Mouse (Mus musculus) neural tube, embryonic 12.5 days (tissue): Measurements from ENCODE around the gene Best2. TPM values are rescaled to one million over a fixed set of nuclear protein-coding genes. Genes with fewer than 3 reads are reported as not detected.

Experiments
- ATAC-seq: fragments of 200-750 bp; cut with Nextera tagmentation; 2 replicates; pipeline ENCODE4 v1.8.0; 2017; ENCODE audit warnings: low read depth, mild to moderate bottlenecking, moderate TSS enrichment, moderate library complexity; ENCODE audit not compliant: low FRiP score
- H3K27ac ChIP-seq: fragments of 300-500 bp; sonication (generic); 2 replicates; pipeline ENCODE4 v1.5.1; 2016
- H3K27me3 ChIP-seq: fragments of 300-500 bp; sonication (generic); replicated peaks from 2 replicates; pipeline ENCODE4 v1.6.1; 2016; ENCODE audit warnings: mild to moderate bottlenecking
- H3K36me3 ChIP-seq: fragments of 300-500 bp; sonication (generic); 2 replicates; pipeline ENCODE4 v1.6.1; 2016; ENCODE audit warnings: mild to moderate bottlenecking
- H3K4me1 ChIP-seq: fragments of 300-500 bp; sonication (generic); 2 replicates; pipeline ENCODE4 v1.6.1; 2016
- H3K4me2 ChIP-seq: fragments of 300-500 bp; sonication (generic); replicated peaks from 2 replicates; pipeline ENCODE4 v1.6.1; 2016; ENCODE audit warnings: mild to moderate bottlenecking
- H3K4me3 ChIP-seq: fragments of 300-500 bp; sonication (generic); 2 replicates; pipeline ENCODE4 v1.5.1; 2016
- H3K9ac ChIP-seq: fragments of 300-500 bp; sonication (generic); 2 replicates; pipeline ENCODE4 v1.6.1; 2016; ENCODE audit warnings: mild to moderate bottlenecking
- H3K9me3 ChIP-seq: fragments of 300-500 bp; sonication (generic); 2 replicates; pipeline ENCODE4 v1.6.1; 2016; ENCODE audit warnings: mild to moderate bottlenecking
- WGBS: fragments of 180-500 bp; shearing (Covaris S2); methylation state at CpG from one replicate; pipeline ENCODE4 v1.1.7; 2016; 5-methylcytosine and 5-hydroxymethylcytosine counted together
- microRNA-seq: library from miRNA; unstranded; fragments of <30 nt; microRNA quantifications from one replicate; pipeline ENCODE4, GENCODE M21; 2017
- polyA plus RNA-seq: library from polyadenylated mRNA; unstranded; fragments of >200 nt; fragmentation: Nextera tagmentation; extraction: Ambion mirVana; gene quantifications from 2 replicates; pipeline ENCODE4 v1.2.1, GENCODE M21; 2016

Gene Best2
- polyA plus RNA-seq, 1 experiment from 2014 or later, result not detected

DNA sequence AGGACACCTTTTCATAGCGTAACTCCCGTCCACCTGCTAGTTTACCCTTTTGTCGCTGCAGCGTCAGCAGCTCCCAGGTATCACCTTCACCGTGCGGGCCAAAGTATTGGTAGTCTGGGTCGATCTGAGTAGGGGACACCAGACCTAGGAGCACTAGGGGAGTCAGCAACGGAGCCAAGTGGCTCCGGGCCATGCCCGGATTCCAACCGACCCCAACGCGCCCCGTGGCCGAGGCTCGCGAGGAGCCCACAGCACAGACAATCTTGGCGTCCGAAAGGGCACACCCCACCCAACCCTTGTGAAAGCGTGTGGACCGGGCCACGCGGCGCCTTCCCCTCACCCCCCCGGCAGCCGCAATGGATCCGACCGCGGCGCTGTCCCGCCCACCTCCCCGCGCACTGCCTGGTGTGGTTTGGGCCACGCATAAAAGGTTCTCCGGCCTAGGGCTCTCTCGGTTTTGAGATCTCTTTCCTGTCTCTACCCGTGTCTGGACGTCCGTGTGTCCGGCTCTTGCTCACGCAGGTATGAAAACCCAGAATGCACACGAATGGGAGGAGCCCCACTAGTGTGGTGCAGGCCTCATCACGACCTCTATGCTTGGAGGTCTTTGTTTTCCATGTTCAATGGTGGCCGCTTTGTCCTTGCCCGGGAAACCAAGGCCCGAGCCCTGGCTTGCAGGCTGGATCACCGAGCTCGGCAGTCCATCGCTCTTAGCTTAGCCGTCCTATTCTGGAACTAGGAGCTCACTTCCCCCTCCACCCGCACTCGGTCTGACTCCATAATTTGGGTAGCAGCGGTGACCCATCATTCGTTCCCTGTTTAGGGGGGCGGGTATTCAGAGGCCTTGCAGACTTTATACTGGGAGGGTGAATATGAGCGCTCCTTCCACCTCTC is 44.8 kb downstream of the Best2 start, which contains the start of the genes Gm49661, Prdx2 and Rnaseh2a:
TSS of gene Gm49661 (minus strand) at position 193 of the 894 bp plus-strand sequence.
TSS of gene Prdx2 (plus strand) at position 347 of the 894 bp plus-strand sequence.
TSS of gene Rnaseh2a (minus strand) at position 527 of the 894 bp plus-strand sequence.
- Histone ChIP-seq H3K9me3 (no peaks in the 10 kb centered on the region), H3K4me1 (peaks cover 26% of the 10 kb centered on the region), H3K4me3 (peak within 1 kb of the TSS; percentile 80), H3K9ac (peak within 1 kb of the TSS; percentile 96), H3K36me3 (peaks cover 36% of the 10 kb centered on the region), H3K4me2 (peak within 1 kb of the TSS; percentile 91), H3K27ac (peak within 1 kb of the TSS; percentile 50), H3K27me3 (no peaks in the 10 kb centered on the region)
- WGBS, result under 1% methylated on average over 56 of the region's 56 CpGs
- ATAC-seq, result peak; percentile 74

DNA sequence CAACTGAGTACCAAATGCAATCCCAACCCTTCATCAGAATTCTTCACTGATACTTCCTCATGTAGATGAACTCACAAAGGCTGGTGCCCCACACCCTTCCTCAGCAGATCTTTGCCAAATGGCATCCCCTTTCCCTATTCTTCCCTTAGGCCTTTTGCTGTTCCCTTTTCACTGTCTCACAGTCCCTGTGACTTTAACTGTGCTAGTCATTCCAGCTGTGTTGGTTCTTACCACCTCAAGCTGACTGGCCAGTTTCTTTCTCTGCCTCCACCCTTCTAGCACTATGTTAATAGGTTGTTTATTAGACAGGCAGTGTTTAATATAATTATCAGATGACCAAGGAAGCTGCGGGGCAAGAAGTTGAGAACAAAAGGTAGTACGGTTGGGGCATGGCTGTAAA is 45.7 kb downstream of the Best2 start:
- peak overlapping the region; percentile 80; the same call in 1 of the 2 replicates for H3K4me3 ChIP-seq
- no peaks in the 10 kb centered on the region for H3K27me3 ChIP-seq
- 6% methylated on average over 2 of the region's 2 CpGs for WGBS

DNA sequence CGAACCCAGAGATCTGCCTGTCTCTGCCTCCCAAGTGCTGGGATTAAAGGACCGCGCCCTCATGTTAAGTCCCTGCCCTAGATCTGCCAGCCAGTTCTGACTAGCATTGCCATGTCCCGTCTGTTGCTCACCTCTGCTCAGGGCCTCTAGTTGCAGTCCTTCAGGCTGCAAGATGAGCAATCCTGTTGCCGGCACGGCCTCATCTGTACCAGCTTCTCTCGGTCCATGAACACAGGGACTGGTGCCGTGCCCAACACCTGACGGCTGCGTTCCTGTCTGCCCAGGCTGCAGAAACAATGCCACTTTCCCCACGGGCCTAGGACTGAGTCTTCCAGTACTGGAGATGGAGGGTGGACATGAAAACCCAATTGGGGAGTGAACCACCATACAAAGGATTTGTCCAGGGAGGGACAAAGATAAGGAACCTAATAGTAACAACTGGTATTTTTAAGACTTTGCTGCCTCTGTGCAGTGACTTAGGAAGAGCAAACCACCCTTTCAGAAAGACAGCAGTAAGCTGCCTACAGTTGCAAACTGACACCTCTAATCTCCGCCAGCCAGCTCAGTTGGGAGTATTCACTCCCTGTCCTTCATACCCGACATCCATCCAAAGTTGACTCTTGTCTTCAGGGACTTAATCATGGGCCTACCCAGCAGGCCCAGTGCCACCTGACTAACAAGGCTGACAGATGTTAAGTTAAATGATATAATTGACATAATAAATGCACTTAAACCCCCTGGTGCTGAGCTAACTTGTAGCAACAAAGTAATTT is 46.6 kb downstream of the Best2 start:
- ATAC-seq, result no peak
- H3K36me3 ChIP-seq, result peaks cover 21% of the 10 kb centered on the region
- 0 out of 2 replicates have a peak overlapping the region, but pooled peaks have one; percentile 17 for H3K9ac ChIP-seq
- H3K27me3 ChIP-seq, result no peaks in the 10 kb centered on the region
- no peak overlapping the region for H3K4me3 ChIP-seq
- H3K27ac ChIP-seq, result no peak overlapping the region
- 92% methylated on average over 13 of the region's 13 CpGs for WGBS
- H3K4me2 ChIP-seq, result no peak overlapping the region
- H3K4me1 ChIP-seq, result peaks cover 26% of the 10 kb centered on the region
- H3K9me3 ChIP-seq, result no peaks in the 10 kb centered on the region

More for the DNA sequence above, 45.7 kb downstream of the Best2 start:
- Histone ChIP-seq H3K36me3 (peaks cover 29% of the 10 kb centered on the region), H3K4me1 (peaks cover 26% of the 10 kb centered on the region), H3K9me3 (no peaks in the 10 kb centered on the region), H3K27ac (no peak overlapping the region), H3K9ac (peak overlapping the region; percentile 96), H3K4me2 (peak overlapping the region; percentile 91)
- no peak for ATAC-seq

DNA sequence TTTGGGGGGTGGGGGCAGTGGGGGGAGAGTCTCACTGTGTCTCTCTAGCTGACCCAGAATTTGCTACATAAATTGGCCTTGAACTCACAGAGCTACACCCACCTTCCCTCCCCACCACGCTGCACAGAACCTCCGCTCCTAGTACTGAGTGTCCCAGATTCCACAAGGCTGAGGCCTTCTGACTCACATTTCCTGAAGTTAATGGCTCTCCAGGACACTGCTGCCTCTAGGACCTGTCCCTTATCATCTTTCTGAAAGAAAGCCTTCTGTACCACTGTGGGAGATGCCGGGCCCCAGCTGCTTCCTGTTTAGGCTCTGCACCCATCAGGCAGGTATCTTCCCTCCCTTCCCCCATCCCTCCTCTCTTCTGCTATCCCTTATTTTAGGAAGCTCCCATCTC is 47.7 kb downstream of the Best2 start:
- 51% methylated on average over 3 of the region's 3 CpGs for WGBS
- Histone ChIP-seq H3K36me3 (peaks cover 13% of the 10 kb centered on the region), H3K9ac (no peak overlapping the region), H3K27me3 (no peaks in the 10 kb centered on the region), H3K27ac (no peak overlapping the region), H3K4me2 (peak overlapping the region; percentile 89), H3K4me3 (no peak overlapping the region), H3K4me1 (peaks cover 26% of the 10 kb centered on the region), H3K9me3 (no peaks in the 10 kb centered on the region)
- ATAC-seq, result no peak

DNA sequence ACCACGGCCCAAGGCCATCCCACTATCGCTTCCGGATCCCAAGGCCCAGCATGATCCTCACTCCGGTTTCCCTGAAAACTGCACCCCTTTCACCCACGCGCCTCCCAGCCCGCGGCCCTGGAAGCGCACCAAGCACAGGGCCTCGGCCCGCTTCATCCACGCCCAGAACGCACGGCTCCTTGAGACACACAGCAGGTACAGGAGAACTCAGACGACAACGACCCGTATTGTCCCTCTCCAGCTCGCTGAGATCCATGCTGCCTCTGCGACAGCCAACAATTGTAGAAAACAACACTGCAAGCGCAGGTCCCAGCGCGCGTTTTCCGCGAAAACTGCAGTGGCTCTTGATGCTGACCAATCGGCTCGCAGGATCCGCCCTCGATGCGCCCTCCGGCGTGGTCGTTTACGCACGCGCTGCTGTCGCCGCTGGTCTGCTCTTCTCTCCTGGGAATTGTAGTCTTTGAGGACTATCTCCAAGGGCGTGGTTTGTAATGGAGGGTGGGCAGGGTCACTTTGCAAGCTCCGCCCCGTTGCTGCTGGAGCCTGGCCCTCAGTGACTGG is 48.5 kb downstream of the Best2 start:
- under 1% methylated on average over 41 of the region's 41 CpGs for WGBS
- Histone ChIP-seq H3K27me3 (no peaks in the 10 kb centered on the region), H3K9ac (peak overlapping the region; percentile 68), H3K4me2 (peak overlapping the region; percentile 89), H3K4me3 (peak overlapping the region; percentile 56), H3K36me3 (peaks cover 6% of the 10 kb centered on the region), H3K9me3 (no peaks in the 10 kb centered on the region), H3K27ac (no peak overlapping the region), H3K4me1 (peaks cover 20% of the 10 kb centered on the region)
- peak; percentile 74 for ATAC-seq

DNA sequence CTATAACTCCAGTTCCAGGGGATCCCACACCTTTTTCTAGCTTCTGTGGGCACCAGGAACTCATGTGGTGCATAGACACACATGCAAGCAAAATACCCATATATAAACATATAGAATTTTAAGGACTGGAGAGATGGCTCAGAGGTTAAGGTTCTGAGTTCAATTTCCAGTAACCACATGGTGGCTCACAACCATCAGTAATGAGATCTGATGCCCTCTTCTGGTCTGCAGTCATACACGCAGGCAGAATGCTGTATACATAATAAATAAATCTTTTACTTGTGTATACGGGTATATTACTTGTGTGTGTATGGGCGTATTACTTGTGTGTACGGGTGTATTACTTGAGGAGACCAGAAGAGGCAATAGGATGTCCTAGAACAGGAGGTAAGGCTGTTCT is 50.4 kb downstream of the Best2 start:
- no peak for ATAC-seq
- Histone ChIP-seq H3K4me1 (peaks cover 13% of the 10 kb centered on the region), H3K4me2 (no peak overlapping the region), H3K9ac (no peak overlapping the region), H3K36me3 (peaks cover 14% of the 10 kb centered on the region), H3K9me3 (no peaks in the 10 kb centered on the region), H3K27me3 (no peaks in the 10 kb centered on the region), H3K27ac (no peak overlapping the region), H3K4me3 (no peak overlapping the region)
- 90% methylated on average over 4 of the region's 4 CpGs for WGBS

DNA sequence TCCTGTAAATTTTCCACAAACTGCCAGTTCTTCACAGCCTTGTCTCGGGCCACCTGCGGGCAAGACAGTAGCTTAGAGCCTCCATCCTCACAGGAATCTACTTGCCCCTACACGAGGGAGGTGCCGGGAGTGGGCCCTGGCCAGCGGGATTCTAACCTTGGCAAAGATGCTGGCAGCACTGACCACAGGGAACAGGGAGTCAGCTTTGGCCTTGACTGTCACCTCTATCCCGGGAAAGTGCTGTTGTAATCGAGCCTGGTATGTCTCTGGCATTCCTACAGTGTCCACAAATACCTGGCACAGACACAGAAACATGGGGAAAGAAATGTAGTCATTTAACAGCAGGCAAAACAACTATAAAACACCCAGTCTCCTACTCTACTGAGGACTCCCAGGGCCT is 54.5 kb downstream of the Best2 start:
- H3K27ac ChIP-seq, result no peak overlapping the region
- H3K27me3 ChIP-seq, result no peaks in the 10 kb centered on the region

More for the DNA sequence above, 54.5 kb downstream of the Best2 start:
- Histone ChIP-seq H3K9me3 (no peaks in the 10 kb centered on the region), H3K4me2 (no peak overlapping the region), H3K4me3 (no peak overlapping the region), H3K9ac (no peak overlapping the region), H3K4me1 (peaks cover under 1% of the 10 kb centered on the region; the same call in 1 of the 2 replicates), H3K36me3 (peaks cover 27% of the 10 kb centered on the region)
- no peak for ATAC-seq
- 92% methylated on average over 7 of the region's 7 CpGs for WGBS

Small RNA genes within 50 kb of the gene (microRNA-seq; reads per million reads assigned to microRNA genes)
- gene Mir7070, result 1.5 reads per million

Other genes starting within 250 kb of the Best2 start
- gene Nfix, start 214.2 kb downstream of the Best2 start, polyA plus RNA-seq, result 8.4 and 11.2 TPM in 2 replicates
- gene Dand5, start 191.7 kb downstream of the Best2 start, polyA plus RNA-seq, result 6.5 and 8.3 TPM in 2 replicates
- gene Gadd45gip1, start 183.0 kb downstream of the Best2 start, polyA plus RNA-seq, result 39.7 and 40.1 TPM in 2 replicates
- gene Rad23a, start 173.9 kb downstream of the Best2 start, polyA plus RNA-seq, result 89.7 and 94.8 TPM in 2 replicates
- 753 and 769 TPM in 2 replicates for gene Calr, start 167.6 kb downstream of the Best2 start, polyA plus RNA-seq
- 108 and 110 TPM in 2 replicates for gene Farsa, start 157.5 kb downstream of the Best2 start, polyA plus RNA-seq
- gene Syce2, start 142.4 kb downstream of the Best2 start, polyA plus RNA-seq, result 34.2 and 34.9 TPM in 2 replicates
- gene Gcdh, start 120.6 kb downstream of the Best2 start, polyA plus RNA-seq, result 32.1 and 37.0 TPM in 2 replicates
- gene Klf1, start 112.6 kb downstream of the Best2 start, polyA plus RNA-seq, result 3.4 and 4.0 TPM in 2 replicates
- gene Dnase2a, start 106.0 kb downstream of the Best2 start, polyA plus RNA-seq, result 5.2 and 6.5 TPM in 2 replicates
- 43.0 and 44.9 TPM in 2 replicates for gene Mast1, start 77.2 kb downstream of the Best2 start, polyA plus RNA-seq
- gene Rtbdn, start 67.5 kb downstream of the Best2 start, polyA plus RNA-seq, result 0.93 and 1.1 TPM in 2 replicates
- not detected in 2 replicates for gene Gm49661, start 45.1 kb downstream of the Best2 start, polyA plus RNA-seq
- gene Prdx2, start 44.9 kb downstream of the Best2 start, polyA plus RNA-seq, result 1,247 and 1,331 TPM in 2 replicates
- 78.4 and 85.2 TPM in 2 replicates for gene Rnaseh2a, start 44.8 kb downstream of the Best2 start, polyA plus RNA-seq
- gene Junb, start 35.8 kb downstream of the Best2 start, polyA plus RNA-seq, result 9.9 TPM in 2 replicates
- 17.6 and 18.2 TPM in 2 replicates for gene Hook2, start 23.9 kb downstream of the Best2 start, polyA plus RNA-seq
- gene Asna1, start 10.8 kb upstream of the Best2 start, polyA plus RNA-seq, result 144 and 150 TPM in 2 replicates
- 180 and 189 TPM in 2 replicates for gene Trir, start 12.3 kb upstream of the Best2 start, polyA plus RNA-seq
- 39.2 and 40.4 TPM in 2 replicates for gene Tnpo2, start 22.4 kb upstream of the Best2 start, polyA plus RNA-seq
- gene Fbxw9, start 45.5 kb upstream of the Best2 start, polyA plus RNA-seq, result 38.1 and 40.5 TPM in 2 replicates
- gene Gm5741, start 53.5 kb upstream of the Best2 start, polyA plus RNA-seq, result not detected in 2 replicates
- gene Dhps, start 57.2 kb upstream of the Best2 start, polyA plus RNA-seq, result 76.3 and 87.4 TPM in 2 replicates
- 104 and 111 TPM in 2 replicates for gene Wdr83os, start 66.2 kb upstream of the Best2 start, polyA plus RNA-seq
- gene Wdr83, start 66.8 kb upstream of the Best2 start, polyA plus RNA-seq, result 54.6 and 57.9 TPM in 2 replicates
- 18.0 and 18.7 TPM in 2 replicates for gene Man2b1, start 68.7 kb upstream of the Best2 start, polyA plus RNA-seq
- gene Zfp791, start 108.6 kb upstream of the Best2 start, polyA plus RNA-seq, result 1.4 TPM in 2 replicates
- gene Cks1brt, start 137.4 kb upstream of the Best2 start, polyA plus RNA-seq, result not detected in 2 replicates
- gene Olfr371, start 211.5 kb upstream of the Best2 start, polyA plus RNA-seq, result not detected in 2 replicates